Mouse (Mus musculus) embryonic facial prominence, embryonic 10.5 days (tissue): ENCODE results near the gene Gm29776. TPM values are rescaled to one million over a fixed set of nuclear protein-coding genes. Genes with fewer than 3 reads are reported as not detected.
A peak's percentile ranks its signal among the peaks of the same experiment; 100 is the strongest.

ENCODE experiments used
- DNase-seq: peaks from one replicate; pipeline ENCODE4 v3.0.0-alpha.2; 2017; ENCODE audit warnings: low spot score
- H3K27ac ChIP-seq: fragments of 300-500 bp; sonication (generic); replicated peaks from 2 replicates; pipeline ENCODE4 v1.5.1; 2016; ENCODE audit warnings: mild to moderate bottlenecking
- H3K27me3 ChIP-seq: fragments of 300-500 bp; sonication (generic); replicated peaks from 2 replicates; pipeline ENCODE4 v1.6.1; 2016; ENCODE audit warnings: low read depth, mild to moderate bottlenecking; ENCODE audit not compliant: poor library complexity, severe bottlenecking
- H3K36me3 ChIP-seq: fragments of 300-500 bp; sonication (generic); replicated peaks from 2 replicates; pipeline ENCODE4 v1.6.1; 2016; ENCODE audit warnings: mild to moderate bottlenecking, moderate library complexity
- H3K4me1 ChIP-seq: fragments of 300-500 bp; sonication (generic); 2 replicates; pipeline ENCODE4 v1.6.1; 2016
- H3K4me3 ChIP-seq: fragments of 300-500 bp; sonication (generic); 2 replicates; pipeline ENCODE4 v1.5.1; 2016; ENCODE audit warnings: mild to moderate bottlenecking, moderate library complexity
- H3K9me3 ChIP-seq: fragments of 300-500 bp; sonication (generic); 2 replicates; pipeline ENCODE4 v1.6.1; 2016; ENCODE audit warnings: mild to moderate bottlenecking
- WGBS: fragments of 180-500 bp; shearing (Covaris S2); methylation state at CpG from one replicate; pipeline ENCODE4 v1.1.7; 2016; 5-methylcytosine and 5-hydroxymethylcytosine counted together
- polyA plus RNA-seq: library from polyadenylated mRNA; unstranded; fragments of >200 nt; fragmentation: Nextera tagmentation; extraction: Ambion mirVana; gene quantifications from 2 replicates; pipeline ENCODE4 v1.2.1, GENCODE M21; 2016

Gm29776 gene
- polyA plus RNA-seq, 1 experiment from 2014 or later, result 0.12 TPM

DNA sequence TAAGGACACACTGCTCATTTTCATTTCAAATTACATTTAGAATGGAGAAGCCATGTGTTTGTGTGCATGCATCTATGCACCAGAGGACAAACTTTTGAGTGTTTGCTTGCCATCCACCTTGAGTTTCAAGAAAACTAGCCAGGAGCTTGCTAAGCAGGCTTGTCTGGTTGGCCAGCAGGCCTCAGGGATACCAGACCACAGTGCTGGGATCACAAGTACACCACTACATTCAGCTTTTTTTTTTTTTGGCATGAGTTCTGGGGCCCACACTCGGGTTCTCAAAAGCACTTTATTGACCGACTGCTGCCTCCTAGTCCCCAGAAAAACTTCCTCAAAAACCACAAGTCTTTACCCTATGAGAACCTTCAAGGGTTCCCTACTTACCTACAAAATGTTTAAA, 24.3 kb downstream of the Gm29776 start:
- Histone ChIP-seq H3K9me3 (no peaks in the 10 kb centered on the region), H3K27ac (no peak overlapping the region), H3K27me3 (no peaks in the 10 kb centered on the region), H3K4me1 (no peaks in the 10 kb centered on the region), H3K4me3 (no peak overlapping the region), H3K36me3 (peaks cover 94% of the 10 kb centered on the region)
- DNase-seq, result no peak
- WGBS, result 78% methylated on average over 2 of the region's 2 CpGs

DNA sequence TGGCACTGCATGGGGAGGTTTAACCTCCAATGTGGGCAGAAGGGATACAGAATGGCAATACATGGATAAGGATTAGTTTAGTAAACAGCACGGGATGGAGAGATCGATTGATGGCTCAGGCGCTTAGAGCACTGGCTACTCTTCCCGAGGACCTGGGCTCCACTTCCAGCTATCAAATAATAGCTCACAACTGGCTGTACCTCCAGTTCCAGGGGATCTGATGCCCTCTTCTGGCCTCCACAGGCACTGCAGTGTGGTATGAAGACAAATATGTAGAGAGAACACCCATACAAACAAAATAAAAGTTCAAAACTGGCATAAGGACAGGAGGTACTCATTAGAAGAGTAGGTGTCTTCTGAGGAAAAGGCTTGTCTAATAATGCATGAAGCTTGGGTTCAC, 29.3 kb downstream of the Gm29776 start:
- no peak overlapping the region for H3K4me3 ChIP-seq
- no peak overlapping the region for H3K27ac ChIP-seq
- peak; percentile 47 for DNase-seq
- no peaks in the 10 kb centered on the region for H3K9me3 ChIP-seq
- WGBS, result 85% methylated on average over 4 of the region's 4 CpGs
- H3K36me3 ChIP-seq, result peaks cover 92% of the 10 kb centered on the region
- no peaks in the 10 kb centered on the region for H3K4me1 ChIP-seq
- no peaks in the 10 kb centered on the region for H3K27me3 ChIP-seq

DNA sequence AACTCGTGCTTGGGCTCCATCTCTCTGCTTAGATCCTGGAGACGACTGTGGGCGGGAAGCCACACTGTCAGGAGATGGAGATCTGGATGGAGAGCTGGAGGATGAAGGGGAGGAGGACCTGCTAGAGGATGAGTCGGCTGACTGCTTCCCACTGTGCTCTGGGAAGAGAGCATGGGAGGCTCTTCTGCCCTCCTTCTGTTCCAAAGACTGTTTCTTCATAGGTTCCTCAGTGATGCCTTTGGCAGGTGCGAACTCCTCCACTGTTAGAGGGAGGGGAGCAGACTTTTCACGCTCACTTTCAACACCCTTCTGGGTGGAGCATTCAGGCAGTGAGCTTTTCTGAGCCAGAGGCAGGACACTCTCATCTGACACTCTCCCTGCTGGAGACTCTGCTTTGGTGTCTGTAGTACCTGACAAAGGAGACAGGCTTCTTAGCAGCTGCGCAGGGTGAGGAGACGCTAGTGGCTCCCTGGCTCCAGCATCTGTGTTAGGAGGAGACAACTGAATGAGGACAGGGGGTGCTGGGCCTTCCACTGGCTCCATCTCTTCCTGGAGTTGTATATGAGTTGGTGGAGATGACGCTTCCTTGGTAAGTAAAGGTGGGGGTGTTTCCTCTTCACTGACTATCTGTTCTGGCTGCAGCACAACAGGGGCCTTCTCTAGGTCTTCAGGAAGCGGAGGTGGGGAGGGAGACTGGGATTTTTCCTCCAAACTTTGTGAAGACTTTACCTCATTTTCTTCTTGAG, 34.0 kb downstream of the Gm29776 start:
- DNase-seq, result no peak
- Histone ChIP-seq H3K27me3 (no peaks in the 10 kb centered on the region), H3K27ac (no peak overlapping the region), H3K36me3 (peaks cover 97% of the 10 kb centered on the region), H3K9me3 (no peaks in the 10 kb centered on the region), H3K4me1 (no peaks in the 10 kb centered on the region), H3K4me3 (no peak overlapping the region)
- 91% methylated on average over 10 of the region's 10 CpGs for WGBS

DNA sequence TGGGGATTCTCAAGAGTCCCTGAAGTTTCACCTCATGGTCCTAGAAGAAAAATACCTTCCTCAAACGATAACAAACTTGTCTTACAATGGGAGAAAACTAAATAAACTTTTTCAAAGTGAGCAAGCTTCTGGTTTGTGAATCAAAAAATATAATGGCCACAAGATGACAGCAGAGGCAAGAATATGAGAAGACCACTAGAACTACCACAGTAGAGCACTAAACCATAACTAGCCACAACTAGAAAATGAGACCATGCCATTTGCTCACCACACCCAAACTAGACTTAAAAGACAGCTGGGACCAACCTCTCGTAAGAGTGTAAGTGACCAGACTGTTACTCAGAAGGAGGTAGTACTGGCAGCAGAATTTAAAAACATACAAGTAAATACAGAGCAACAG, 38.6 kb downstream of the Gm29776 start:
- Histone ChIP-seq H3K36me3 (peaks cover 100% of the 10 kb centered on the region), H3K9me3 (no peaks in the 10 kb centered on the region), H3K27ac (no peak overlapping the region), H3K4me3 (no peak overlapping the region), H3K27me3 (no peaks in the 10 kb centered on the region), H3K4me1 (no peaks in the 10 kb centered on the region)
- DNase-seq, result no peak
- whole genome bisulfite sequencing, result 88% methylated on average over 2 of the region's 2 CpGs

DNA sequence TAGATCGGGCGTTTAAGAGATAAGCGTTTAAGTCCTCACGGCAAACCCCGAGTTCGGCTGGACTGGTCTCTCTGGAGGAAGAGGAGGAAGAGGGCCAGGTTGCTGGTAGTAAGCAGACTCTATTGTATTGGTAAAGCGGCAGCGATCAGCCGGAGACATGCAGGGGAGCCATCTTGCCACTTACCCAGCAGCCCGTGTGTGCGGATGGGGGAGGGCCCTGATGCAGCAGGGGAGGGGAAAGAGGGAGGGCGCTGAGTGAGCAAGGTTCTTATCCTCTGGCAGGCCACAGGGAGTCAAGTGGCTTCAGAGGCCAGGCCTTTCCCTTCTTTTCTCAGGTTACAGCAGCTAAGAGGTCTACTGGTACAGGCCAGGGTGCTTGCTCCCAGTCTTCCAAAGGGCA, 45.1 kb downstream of the Gm29776 start:
- H3K27ac ChIP-seq, result peak overlapping the region; percentile 95
- DNase-seq, result peak; percentile 94
- H3K36me3 ChIP-seq, result peaks cover 79% of the 10 kb centered on the region
- peak overlapping the region; percentile 80 for H3K4me3 ChIP-seq
- 0% methylated on average over 12 of the region's 12 CpGs for WGBS
- H3K4me1 ChIP-seq, result peaks cover 50% of the 10 kb centered on the region
- no peaks in the 10 kb centered on the region for H3K27me3 ChIP-seq
- no peaks in the 10 kb centered on the region for H3K9me3 ChIP-seq

DNA sequence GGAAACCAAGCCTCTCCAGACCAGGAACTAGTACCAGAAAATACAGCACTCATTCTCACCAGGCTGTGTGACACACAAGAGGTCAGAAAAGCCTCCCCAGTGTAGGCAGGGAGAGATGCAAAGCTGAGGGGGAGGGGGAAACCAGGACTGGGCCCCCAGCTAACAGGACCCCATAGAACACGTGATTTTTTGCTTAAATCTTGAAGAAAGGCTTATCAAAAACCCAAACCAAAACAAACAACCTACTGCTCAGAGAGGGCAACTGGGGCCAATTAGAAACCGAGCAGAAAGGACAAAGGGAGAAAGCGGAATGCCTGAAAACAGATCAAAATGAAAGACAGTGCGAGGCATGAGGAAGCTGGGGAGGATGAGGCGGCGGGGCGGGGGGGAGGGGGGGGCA, 45.8 kb downstream of the Gm29776 start:
- Histone ChIP-seq H3K9me3 (no peaks in the 10 kb centered on the region), H3K36me3 (peaks cover 79% of the 10 kb centered on the region), H3K4me3 (peak overlapping the region; percentile 80), H3K27me3 (no peaks in the 10 kb centered on the region), H3K27ac (peak overlapping the region; percentile 95), H3K4me1 (peaks cover 52% of the 10 kb centered on the region)
- WGBS, result 0% methylated on average over 7 of the region's 7 CpGs
- peak; percentile 43 for DNase-seq

DNA sequence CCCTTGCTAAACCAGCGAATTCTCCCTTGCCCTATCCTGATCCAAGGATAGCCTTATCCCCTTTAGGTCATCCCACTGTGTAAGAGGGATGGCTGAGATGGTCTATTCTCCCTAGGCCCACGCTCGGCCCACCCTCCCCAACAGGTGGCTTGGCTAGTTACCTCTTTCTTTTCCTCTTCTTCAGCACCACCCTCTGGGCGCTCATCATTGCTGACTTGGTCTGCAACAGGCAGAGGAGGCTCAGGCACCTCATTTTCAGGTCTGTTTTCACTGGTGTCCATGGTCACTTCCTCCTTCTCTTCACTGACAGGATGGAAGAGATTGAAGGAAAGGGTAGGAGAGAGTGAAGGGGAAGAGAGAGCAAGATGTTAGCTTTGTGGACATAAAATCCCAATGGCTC, 47.1 kb downstream of the Gm29776 start:
- no peak for DNase-seq
- WGBS, result 80% methylated on average over 4 of the region's 4 CpGs
- H3K4me3 ChIP-seq, result peak overlapping the region; percentile 80
- H3K27me3 ChIP-seq, result no peaks in the 10 kb centered on the region
- peaks cover 79% of the 10 kb centered on the region for H3K36me3 ChIP-seq
- no peaks in the 10 kb centered on the region for H3K9me3 ChIP-seq
- peaks cover 52% of the 10 kb centered on the region for H3K4me1 ChIP-seq
- H3K27ac ChIP-seq, result peak overlapping the region; percentile 95

DNA sequence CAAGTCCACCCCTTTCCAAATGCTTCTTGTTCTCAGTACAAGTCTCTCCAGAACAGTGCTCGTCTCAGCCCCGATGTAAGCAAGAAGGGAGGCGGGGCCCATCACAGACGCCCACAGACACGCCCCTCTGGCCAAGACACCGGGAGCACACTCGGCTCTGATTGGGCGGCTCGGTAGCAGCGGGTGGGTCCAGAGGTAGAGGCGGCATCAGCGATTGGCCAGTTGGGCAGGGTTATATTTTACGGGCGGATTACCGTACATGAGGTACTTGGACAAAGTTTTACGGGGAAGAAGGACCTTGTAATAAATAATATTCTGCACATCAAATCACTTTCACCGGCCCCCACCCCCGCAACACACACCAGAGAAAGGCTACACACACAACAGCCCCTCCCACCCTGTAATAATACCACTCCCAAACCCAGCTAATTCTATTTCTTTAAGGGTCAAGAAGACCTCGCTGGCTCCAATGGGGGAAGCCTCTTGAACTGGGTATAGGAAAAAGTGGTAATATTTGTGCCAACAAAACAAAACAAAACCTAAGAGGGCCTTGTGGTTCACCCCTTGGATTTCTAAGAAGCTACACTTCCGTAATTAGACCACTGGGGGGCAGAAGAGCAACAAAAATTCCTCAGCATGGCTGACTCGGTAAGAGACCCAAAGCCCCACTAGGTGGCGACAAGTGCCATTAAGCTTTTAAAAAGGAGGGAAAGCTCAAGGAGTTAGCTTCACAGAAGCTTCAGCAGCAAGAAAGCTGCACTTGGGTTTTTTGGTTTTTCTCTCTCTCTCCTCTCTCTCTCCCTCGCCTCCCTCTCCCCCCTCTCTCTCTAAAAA, 47.8 kb downstream of the Gm29776 start:
- Histone ChIP-seq H3K4me3 (peak overlapping the region; percentile 80), H3K9me3 (no peaks in the 10 kb centered on the region), H3K27ac (peak overlapping the region; percentile 95), H3K27me3 (no peaks in the 10 kb centered on the region), H3K36me3 (peaks cover 79% of the 10 kb centered on the region), H3K4me1 (peaks cover 52% of the 10 kb centered on the region)
- DNase-seq, result peak; percentile 85
- WGBS, result 67% methylated on average over 23 of the region's 23 CpGs

DNA sequence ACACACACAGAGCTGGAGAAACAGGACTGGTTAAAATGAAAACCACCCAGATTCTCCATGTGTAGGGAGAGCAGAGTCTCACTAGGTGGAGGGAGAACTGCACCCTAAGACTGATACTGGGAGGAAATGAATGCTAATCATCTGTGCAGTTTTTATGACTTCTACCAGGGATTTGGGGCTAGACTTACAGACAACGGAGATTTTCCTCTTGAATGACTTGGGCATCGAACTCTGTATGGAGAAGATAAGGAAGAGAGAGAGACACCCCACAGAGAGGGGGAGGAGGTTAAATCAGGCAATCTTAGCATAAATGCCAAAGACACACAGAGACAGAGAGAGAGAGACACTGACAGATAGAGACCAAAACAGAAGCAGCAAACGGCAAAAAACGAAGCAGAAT, 50.7 kb downstream of the Gm29776 start:
- WGBS, result 88% methylated on average over 4 of the region's 4 CpGs
- no peak for DNase-seq
- Histone ChIP-seq H3K27ac (no peak overlapping the region), H3K4me1 (peaks cover 42% of the 10 kb centered on the region), H3K9me3 (no peaks in the 10 kb centered on the region), H3K36me3 (peaks cover 90% of the 10 kb centered on the region), H3K4me3 (no peak overlapping the region), H3K27me3 (no peaks in the 10 kb centered on the region)

DNA sequence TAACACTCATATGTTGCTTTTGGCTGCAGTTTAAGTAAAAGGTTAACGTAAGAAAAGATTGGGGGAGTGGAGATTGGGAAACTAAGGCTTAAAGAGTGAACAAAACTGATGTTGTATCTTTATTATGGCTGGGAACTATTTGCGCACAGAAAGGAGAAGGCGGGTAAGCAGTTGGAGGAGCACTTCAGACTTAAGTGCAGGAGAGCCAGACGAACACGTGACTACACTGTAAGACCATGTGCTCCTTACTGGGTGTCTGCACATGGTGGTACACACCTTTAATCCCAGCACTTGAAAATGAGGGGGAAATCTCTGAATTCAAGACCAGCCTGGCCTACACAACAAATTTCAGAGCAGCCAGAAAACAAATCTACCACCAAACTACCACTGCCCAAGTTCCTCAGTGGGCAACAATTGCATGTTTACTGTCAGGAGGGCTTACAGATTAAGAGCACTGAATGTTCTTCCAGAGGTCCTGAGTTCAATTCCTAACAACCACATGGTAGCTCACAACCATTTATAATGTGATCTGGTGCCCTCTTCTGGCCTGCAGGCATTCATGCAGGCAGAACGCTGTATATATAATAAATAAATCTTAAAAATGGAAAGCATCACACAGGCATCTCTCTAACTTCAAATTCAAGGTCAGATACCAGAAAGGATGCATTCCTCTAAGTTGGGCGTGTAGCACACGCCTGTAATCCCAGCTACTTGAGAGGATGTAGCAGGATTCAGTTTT, 51.6 kb downstream of the Gm29776 start:
- DNase-seq, result no peak
- Histone ChIP-seq H3K4me3 (no peak overlapping the region), H3K9me3 (no peaks in the 10 kb centered on the region), H3K27me3 (no peaks in the 10 kb centered on the region), H3K36me3 (peaks cover 98% of the 10 kb centered on the region), H3K27ac (no peak overlapping the region), H3K4me1 (peaks cover 36% of the 10 kb centered on the region)
- WGBS, result 95% methylated on average over 8 of the region's 8 CpGs

DNA sequence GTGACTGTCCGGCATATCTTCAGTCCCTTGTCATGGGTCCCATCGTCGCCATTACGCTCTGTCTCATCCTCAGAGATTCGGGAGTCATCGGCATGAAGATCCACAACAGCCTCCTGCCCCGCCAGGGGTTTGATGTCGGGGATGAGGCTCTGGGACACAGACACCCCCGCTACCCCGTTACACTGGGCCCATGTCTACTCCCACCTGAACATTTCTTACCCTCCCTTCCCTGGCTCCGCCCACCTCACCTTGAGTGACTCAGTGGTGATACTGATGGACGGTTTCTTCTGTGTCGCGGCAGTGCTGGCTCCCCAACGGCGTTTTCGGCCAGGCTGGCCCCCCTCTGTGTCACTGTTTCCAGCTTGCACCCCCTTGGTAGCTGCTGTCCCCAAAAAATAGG, 52.2 kb downstream of the Gm29776 start:
- H3K36me3 ChIP-seq, result peaks cover 96% of the 10 kb centered on the region
- 95% methylated on average over 17 of the region's 17 CpGs for WGBS

DNA sequence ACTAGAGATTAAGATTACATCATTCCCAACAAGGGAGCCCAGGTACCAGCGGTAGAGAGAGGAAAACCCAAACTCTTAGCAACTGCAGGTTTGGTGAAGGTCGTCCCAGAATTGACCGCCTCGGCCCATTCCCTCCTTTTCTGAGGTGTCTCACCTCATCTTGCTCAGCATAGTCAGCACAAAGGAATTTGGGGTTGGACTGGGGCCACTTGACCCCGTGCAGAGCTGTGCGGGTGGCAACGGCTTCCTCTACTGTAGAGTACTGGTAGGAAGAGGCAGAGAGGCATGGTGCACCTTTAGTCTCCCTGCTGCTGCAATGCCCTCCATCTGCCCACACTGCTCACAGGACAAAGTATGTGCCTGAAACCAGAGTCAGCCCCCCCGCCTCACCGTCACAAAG, 54.3 kb downstream of the Gm29776 start:
- Histone ChIP-seq H3K4me1 (peaks cover 35% of the 10 kb centered on the region), H3K27me3 (no peaks in the 10 kb centered on the region), H3K27ac (no peak overlapping the region), H3K36me3 (peaks cover 76% of the 10 kb centered on the region), H3K4me3 (no peak overlapping the region), H3K9me3 (no peaks in the 10 kb centered on the region)
- DNase-seq, result no peak
- WGBS, result 94% methylated on average over 9 of the region's 9 CpGs

More for the DNA sequence above, 52.2 kb downstream of the Gm29776 start:
- no peak overlapping the region for H3K4me3 ChIP-seq
- H3K27ac ChIP-seq, result no peak overlapping the region
- no peak for DNase-seq
- H3K4me1 ChIP-seq, result peaks cover 35% of the 10 kb centered on the region
- no peaks in the 10 kb centered on the region for H3K27me3 ChIP-seq
- no peaks in the 10 kb centered on the region for H3K9me3 ChIP-seq
